Mouse (Mus musculus) ES-E14 (cell line): ENCODE data around the gene Hyal2. TPM values are rescaled to one million over a fixed set of nuclear protein-coding genes. Genes with fewer than 3 reads are reported as not detected.

ENCODE experiments used
- DNase-seq: peaks from one replicate; pipeline ENCODE4 v3.0.0-alpha.2; 2013; ENCODE audit warnings: low read depth, low spot score
- H3K27ac ChIP-seq: 2 replicates; pipeline ENCODE4 v1.5.1; 2012; ENCODE audit warnings: low read depth, mild to moderate bottlenecking, low read length, moderate library complexity, mixed read lengths; ENCODE audit not compliant: poor library complexity, insufficient read depth, severe bottlenecking
- H3K36me3 ChIP-seq: 2 replicates; pipeline ENCODE4 v1.6.1; 2012; ENCODE audit warnings: mild to moderate bottlenecking, low read length, moderate library complexity, mixed read lengths; ENCODE audit not compliant: control insufficient read depth, poor library complexity, insufficient read depth, severe bottlenecking
- H3K4me1 ChIP-seq, 2 experiments: fragments of 150-350 bp in 1 of 2; sonication (generic) in 1 of 2; 2 replicates each; pipeline ENCODE4 v1.6.1; 2012; ENCODE audit warnings: low read length in 2 of 2, mild to moderate bottlenecking in 1 of 2, mixed read lengths in 1 of 2; ENCODE audit not compliant: control insufficient read depth in 2 of 2, insufficient read depth in 2 of 2, poor library complexity in 1 of 2
- H3K4me3 ChIP-seq, 2 experiments: fragments of 150-350 bp in 1 of 2; sonication (generic) in 1 of 2; 2 replicates each; pipeline ENCODE4 v1.5.1; 2012; ENCODE audit warnings: low read length in 2 of 2, low read depth in 1 of 2, mild to moderate bottlenecking in 1 of 2, mixed read lengths in 1 of 2; ENCODE audit not compliant: insufficient read depth in 1 of 2, poor library complexity in 1 of 2, severe bottlenecking in 1 of 2
- H3K9ac ChIP-seq: 2 replicates; pipeline ENCODE4 v1.6.1; 2012; ENCODE audit warnings: low read depth, mild to moderate bottlenecking, low read length, mixed read lengths; ENCODE audit not compliant: poor library complexity, insufficient read depth, severe bottlenecking
- H3K9me3 ChIP-seq: fragments of 150-350 bp; sonication (generic); 2 replicates; pipeline ENCODE4 v1.6.1; 2012; ENCODE audit warnings: low read depth, mild to moderate bottlenecking, low read length; ENCODE audit not compliant: control insufficient read depth, insufficient read depth
- CHD2 ChIP-seq: IDR thresholded peaks from 2 replicates; pipeline ENCODE4 v1.6.1; 2014; ENCODE audit warnings: mild to moderate bottlenecking, low read depth, low read length, inconsistent platforms
- HCFC1 ChIP-seq: IDR thresholded peaks from 2 replicates; pipeline ENCODE4 v1.6.1; 2012; ENCODE audit warnings: low read length, inconsistent platforms, borderline replicate concordance; ENCODE audit not compliant: insufficient read depth
- MAFK ChIP-seq: IDR thresholded peaks from 2 replicates; pipeline ENCODE4 v1.6.1; 2014; ENCODE audit warnings: mild to moderate bottlenecking, low read depth, low read length, inconsistent platforms; ENCODE audit not compliant: insufficient read depth
- ZC3H11A ChIP-seq: IDR thresholded peaks from 2 replicates; pipeline ENCODE4 v1.6.1; 2012; ENCODE audit warnings: low read depth, mild to moderate bottlenecking, inconsistent platforms, low read length, borderline replicate concordance
- ZNF384 ChIP-seq: IDR thresholded peaks from 2 replicates; pipeline ENCODE4 v1.6.1; 2012; ENCODE audit warnings: low read depth, low read length, inconsistent platforms
- in situ Hi-C, 2 experiments: fragments of 600-800 bp; cut with MboI; formaldehyde crosslinking; loops; one replicate each; pipeline ENCODE4 v1.15.1; 2025; ENCODE audit warnings: low sequenced_read_pairs in 2 of 2, inconsistent platforms in 1 of 2; ENCODE audit not compliant: unreplicated experiment in 2 of 2
- total RNA-seq: library from RNA; depleted of rRNA; stranded (reverse); fragments of 300-350 nt; gene quantifications from 2 replicates; pipeline ENCODE4 v1.2.3, GENCODE M21; 2012

Hyal2 gene
- total RNA-seq, 1 experiment: 68.1 TPM

- no peak overlapping the region for H3K4me3 ChIP-seq
Measured at GRCm38 (mm10) chr9:107547957-107548356, 19.8 kb upstream of the Hyal2 start.

GRCm38 (mm10) chr9:107548820-107549219 lies 18.9 kb upstream of the Hyal2 start:
- peaks cover 6% of the 10 kb centered on the region; the same call in 1 of the 2 replicates for H3K36me3 ChIP-seq
- H3K4me1 ChIP-seq: peaks cover 0 to 19% of the 10 kb centered on the region in 2 experiments; a peak in 1 of 4 replicates
- no peaks in the 10 kb centered on the region for H3K9me3 ChIP-seq
- H3K9ac ChIP-seq: no peak overlapping the region
- in situ Hi-C loops: no loop called here
- TF ChIP-seq CHD2 (no peak), MAFK (no peak)
- no peak for DNase-seq
- no peak overlapping the region for H3K27ac ChIP-seq
- no peak overlapping the region for H3K4me3 ChIP-seq

More at GRCm38 (mm10) chr9:107547957-107548356, 19.8 kb upstream of the Hyal2 start:
- Histone ChIP-seq H3K9me3 (no peaks in the 10 kb centered on the region), H3K9ac (no peak overlapping the region), H3K4me1 (peaks cover 0 to 22% of the 10 kb centered on the region in 2 experiments; a peak in 1 of 4 replicates), H3K36me3 (peaks cover 6% of the 10 kb centered on the region; the same call in 1 of the 2 replicates), H3K27ac (no peak overlapping the region)
- DNase-seq: no peak
- no peak for TF ChIP-seq CHD2
- in situ Hi-C loops: no loop called here

DNA sequence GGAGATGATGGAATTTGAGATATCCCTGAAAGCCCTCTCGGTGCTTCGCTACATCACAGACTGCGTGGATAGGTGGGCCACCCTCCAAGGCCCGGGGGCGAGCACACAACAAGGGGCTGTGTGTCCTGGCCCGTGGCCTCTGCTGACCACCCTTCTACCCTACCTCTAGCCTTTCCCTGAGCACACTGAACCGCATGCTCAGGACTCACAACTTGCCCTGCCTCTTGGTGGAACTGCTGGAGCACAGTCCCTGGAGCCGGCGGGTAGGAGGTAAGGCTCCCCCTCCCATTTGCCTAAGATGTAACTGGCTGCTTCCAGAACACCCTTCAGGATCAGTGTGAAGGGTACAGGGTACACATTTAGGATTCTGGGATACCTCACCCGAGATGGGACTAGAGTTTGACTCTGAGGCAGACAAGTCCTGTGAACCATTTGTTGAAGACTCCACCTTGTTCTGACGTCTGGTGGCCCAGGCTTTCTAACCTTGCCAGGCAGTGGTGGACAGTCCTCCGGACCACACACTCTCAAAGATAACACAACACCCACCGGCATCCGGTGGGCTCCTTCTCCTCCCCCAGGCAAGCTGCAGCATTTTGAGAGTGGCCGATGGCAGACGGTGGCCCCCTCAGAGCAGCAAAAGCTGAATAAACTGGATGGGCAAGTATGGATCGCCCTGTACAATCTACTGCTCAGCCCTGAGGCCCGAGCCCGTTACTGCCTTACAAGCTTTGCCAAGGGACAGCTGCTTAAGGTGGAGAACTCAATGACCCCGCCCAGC lies 18.3 kb upstream of the Hyal2 start:
- Histone ChIP-seq H3K9me3 (no peaks in the 10 kb centered on the region), H3K36me3 (peaks cover 2% of the 10 kb centered on the region; the same call in 1 of the 2 replicates), H3K4me3 (no peak overlapping the region), H3K27ac (no peak overlapping the region), H3K9ac (no peak overlapping the region), H3K4me1 (peaks cover 0 to 18% of the 10 kb centered on the region in 2 experiments; a peak in 1 of 4 replicates)
- no peak for DNase-seq
- in situ Hi-C loops: no loop called here
- no peak for TF ChIP-seq ZNF384
- TF ChIP-seq HCFC1: no peak
- TF ChIP-seq MAFK: no peak
- TF ChIP-seq ZC3H11A: no peak
- no peak for TF ChIP-seq CHD2

DNA sequence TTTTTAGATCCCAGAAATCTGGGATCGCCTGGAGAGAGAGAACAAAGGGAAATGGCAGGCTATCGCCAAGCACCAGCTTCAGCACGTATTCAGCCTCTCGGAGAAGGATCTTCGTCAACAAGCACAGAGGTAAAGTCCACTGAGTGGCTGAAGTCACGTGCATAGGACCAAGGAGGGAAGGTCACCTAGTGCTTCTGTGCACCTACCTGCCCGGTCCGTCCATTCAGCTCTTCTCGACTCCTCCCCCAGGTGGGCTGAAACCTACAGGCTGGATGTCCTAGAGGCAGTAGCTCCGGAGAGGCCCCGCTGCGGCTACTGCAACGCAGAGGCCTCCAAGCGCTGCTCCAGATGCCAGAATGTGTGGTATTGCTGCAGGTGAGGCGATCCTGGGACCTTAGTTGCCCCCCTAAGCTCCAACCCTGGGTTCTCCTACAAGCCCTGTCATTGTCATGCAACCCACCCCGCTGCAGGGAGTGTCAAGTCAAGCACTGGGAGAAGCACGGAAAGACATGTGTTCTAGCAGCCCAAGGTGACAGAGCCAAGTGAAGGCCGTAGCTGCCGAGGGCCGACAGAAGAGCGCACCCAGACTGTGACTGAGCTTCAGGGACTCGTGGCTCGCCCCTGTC lies 17.1 kb upstream of the Hyal2 start:
- Histone ChIP-seq H3K4me3 (peak overlapping the region in 1 of 2 experiments; percentile 61; a peak in 2 of 4 replicates), H3K36me3 (no peaks in the 10 kb centered on the region), H3K27ac (no peak overlapping the region), H3K4me1 (peaks cover 0 to 18% of the 10 kb centered on the region in 2 experiments; a peak in 1 of 4 replicates), H3K9ac (no peak overlapping the region), H3K9me3 (no peaks in the 10 kb centered on the region)
- in situ Hi-C loops: no loop called here
- TF ChIP-seq CHD2 (no peak), MAFK (no peak), HCFC1 (no peak), ZNF384 (no peak), ZC3H11A (no peak)
- DNase-seq: no peak
